8 mouse cellular contexts compared by ENCODE assay signal in the genomic region with DNA sequence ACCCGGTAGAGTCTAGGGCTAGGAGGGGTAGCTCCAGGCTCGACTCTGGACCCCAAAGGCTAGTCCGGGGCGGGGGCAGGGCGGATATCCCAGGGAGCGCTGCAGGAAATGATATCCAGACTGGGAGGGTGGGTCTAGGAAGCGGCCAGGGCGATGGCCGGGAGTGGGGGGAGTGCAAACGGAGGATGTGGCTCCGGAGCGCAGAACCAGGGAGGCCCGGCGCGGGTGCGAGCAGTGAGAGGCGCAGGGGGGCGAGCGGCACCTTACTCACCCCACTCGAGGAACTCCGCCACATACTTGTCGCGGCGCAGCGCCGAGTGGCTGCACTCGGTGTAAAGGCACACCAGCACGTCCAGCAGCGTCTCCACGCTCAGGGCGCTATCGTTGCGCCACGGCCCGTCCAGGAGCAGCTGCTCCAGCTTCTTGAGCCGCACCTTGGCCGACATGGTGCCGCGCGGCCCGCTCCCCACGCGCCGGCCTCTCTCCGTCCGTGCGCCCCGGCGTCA. TPM values are rescaled to one million over a fixed set of nuclear protein-coding genes. Genes with fewer than 3 reads are reported as not detected.
DNase-seq lines count a peak whose midpoint lies in the region; ATAC-seq and TF ChIP-seq lines count a peak whose summit lies in the region.
"Had no signal": no experiment of that assay in that cellular context is flagged by ENCODE, and none has a peak within 500 bp of the region (broad histone marks: within the 10 kb centered on the region; RNA-seq: fewer than 3 reads in every experiment).

No protein-coding gene starts in this region.

- no peaks in the 10 kb centered on the region for H3K36me3 ChIP-seq in C2C12 (ENCODE audit: control insufficient read depth, insufficient read depth)
- H3K36me3 ChIP-seq in heart, adult 2 months (ENCODE audit: control insufficient read depth, insufficient read depth, low read length), result peaks cover under 1% of the 10 kb centered on the region; the same call in 1 of the 2 replicates
- H3K36me3 ChIP-seq in kidney, adult 2 months (ENCODE audit: control insufficient read depth, insufficient read depth, low read length), result no peaks in the 10 kb centered on the region
- no peaks in the 10 kb centered on the region for H3K36me3 ChIP-seq in liver, postnatal 0 days (replicated peaks; ENCODE audit: insufficient read depth, low read length)
- no peaks in the 10 kb centered on the region for H3K36me3 ChIP-seq in neural tube, embryonic 13.5 days

- ATAC-seq in Patski, result peak; percentile 7
- ATAC-seq in liver, postnatal 0 days, result peak; percentile 2; the same call in 1 of the 2 replicates
- peak; percentile 51 for ATAC-seq in neural tube, embryonic 13.5 days (ENCODE audit: low read depth)

- no peak for TF ChIP-seq CTCF in C2C12 (IDR thresholded peaks at IDR 0.05; ENCODE audit: control insufficient read depth, insufficient read depth, insufficient read length)
- no peak for TF ChIP-seq CTCF in Patski (IDR thresholded peaks at IDR 0.05)
- no peak for TF ChIP-seq CTCF in heart, adult 2 months (IDR thresholded peaks at IDR 0.05)
- no peak for TF ChIP-seq CTCF in kidney, adult 2 months (conservative IDR thresholded peaks at IDR 0.05; ENCODE audit: insufficient read depth, insufficient read length, low read depth, low read length)
- TF ChIP-seq CTCF in liver, postnatal 0 days (IDR thresholded peaks at IDR 0.05; ENCODE audit: low read depth), result no peak

- H3K79me2 ChIP-seq in C2C12 (ENCODE audit: control insufficient read depth, insufficient read depth), result peaks cover 55% of the 10 kb centered on the region
- H3K79me2 ChIP-seq in heart, adult 2 months (replicated peaks; ENCODE audit: control insufficient read depth, insufficient read depth, low read length), result peaks cover under 1% of the 10 kb centered on the region

- CTCF ChIA-PET in Patski (lab: Charles Lee), result no interaction called here

- peak overlapping the region; percentile 77 for H3ac ChIP-seq in C2C12 (ENCODE audit: control insufficient read depth, insufficient read length, low read depth)

- TF ChIP-seq POLR2A in heart, adult 2 months (IDR thresholded peaks at IDR 0.05; ENCODE audit: insufficient read depth, low read depth, low read length), result peak; percentile 57
- TF ChIP-seq POLR2A in kidney, adult 2 months (IDR thresholded peaks at IDR 0.05; ENCODE audit: low read depth, low read length), result no peak

- peak overlapping the region; percentile 71 for H3K4me3 ChIP-seq in C2C12 (ENCODE audit: insufficient read depth, poor library complexity, severe bottlenecking)
- peak overlapping the region; percentile 80 for H3K4me3 ChIP-seq in heart, adult 2 months
- peak overlapping the region; percentile 99 for H3K4me3 ChIP-seq in kidney, adult 2 months (ENCODE audit: insufficient read depth, low read depth, low read length)
- peak overlapping the region; percentile 79 for H3K4me3 ChIP-seq in liver, postnatal 0 days (ENCODE audit: low read depth, low read length)
- H3K4me3 ChIP-seq in neural tube, embryonic 13.5 days, result peak overlapping the region; percentile 99

- in situ Hi-C loops in Patski (cut with MboI; ENCODE audit: low pct_unique_long_range_greater_than_20kb), result no loop called here

- peak overlapping the region; percentile 73 for H3K4me2 ChIP-seq in liver, postnatal 0 days (ENCODE audit: low read depth, low read length)
- peak overlapping the region; percentile 85 for H3K4me2 ChIP-seq in neural tube, embryonic 13.5 days

- H3K4me1 ChIP-seq in heart, adult 2 months (ENCODE audit: control insufficient read depth, insufficient read depth, low read length), result peaks cover 12% of the 10 kb centered on the region
- H3K4me1 ChIP-seq in kidney, adult 2 months (ENCODE audit: control insufficient read depth, insufficient read depth, low read length), result peaks cover 30% of the 10 kb centered on the region
- peaks cover 25% of the 10 kb centered on the region for H3K4me1 ChIP-seq in liver, postnatal 0 days (ENCODE audit: insufficient read depth)
- peaks cover 35% of the 10 kb centered on the region for H3K4me1 ChIP-seq in neural tube, embryonic 13.5 days (replicated peaks)

- peak overlapping the region; percentile 93 for H3K9ac ChIP-seq in heart, adult 2 months (ENCODE audit: low read depth, low read length)
- H3K9ac ChIP-seq in liver, postnatal 0 days (replicated peaks), result peak overlapping the region; percentile 87
- peak overlapping the region; percentile 94 for H3K9ac ChIP-seq in neural tube, embryonic 13.5 days

- H3K27ac ChIP-seq in heart, adult 2 months, result peak overlapping the region; percentile 99
- H3K27ac ChIP-seq in kidney, adult 2 months (ENCODE audit: insufficient read depth, low read depth, low read length), result peak overlapping the region; percentile 97
- H3K27ac ChIP-seq in liver, postnatal 0 days (ENCODE audit: low read depth), result peak overlapping the region; percentile 97
- peak overlapping the region; percentile 96 for H3K27ac ChIP-seq in neural tube, embryonic 13.5 days (replicated peaks)

- TF ChIP-seq EP300 in heart, adult 2 months (IDR thresholded peaks at IDR 0.05; ENCODE audit: insufficient read depth, low read depth, low read length), result peak; percentile 58; the same call in 1 of the 2 replicates
- TF ChIP-seq EP300 in liver, postnatal 0 days (IDR thresholded peaks at IDR 0.05; ENCODE audit: low read depth), result no peak

- peaks cover 51% of the 10 kb centered on the region for H3K79me3 ChIP-seq in C2C12 (ENCODE audit: low read depth)

- under 1% methylated on average over 46 of the region's 49 CpGs for WGBS in heart, adult 2 months
- under 1% methylated on average over 49 of the region's 49 CpGs for WGBS in kidney, adult 2 months
- 3% methylated on average over 44 of the region's 49 CpGs for WGBS in liver, postnatal 0 days (ENCODE audit: insufficient replicate concordance)
- under 1% methylated on average over 46 of the region's 49 CpGs for WGBS in neural tube, embryonic 13.5 days

- POLR2A ChIA-PET in Patski (lab: Charles Lee), result no interaction called here

- H3K9me3 ChIP-seq in liver, postnatal 0 days (ENCODE audit: low read length), result no peaks in the 10 kb centered on the region
- no peaks in the 10 kb centered on the region for H3K9me3 ChIP-seq in neural tube, embryonic 13.5 days

- intact Hi-C loops in heart, adult 2 months (cut with DNase I), result loop anchor here (2.0 kb wide), 1 partner anchor 44 kb away; no protein-coding TSS in a partner anchor

- DNase-seq in Patski (ENCODE audit: low read depth, low spot score), result no peak
- peak; percentile 61 for DNase-seq in embryo, embryonic 9.5 days (ENCODE audit: extremely low spot score)
- DNase-seq in heart, adult 2 months, result peak; percentile 81 to 82
- peak; percentile 77 for DNase-seq in kidney, adult 2 months
- DNase-seq in liver, postnatal 0 days, result peak; percentile 63

- H3K27me3 ChIP-seq in C2C12 (ENCODE audit: control insufficient read depth, insufficient read depth, insufficient read length) (no peaks in the 10 kb centered on the region), Patski (no peaks in the 10 kb centered on the region)
- H3K27me3 ChIP-seq in heart, adult 2 months (ENCODE audit: control insufficient read depth, insufficient read depth, low read length), result no peaks in the 10 kb centered on the region
- H3K27me3 ChIP-seq in kidney, adult 2 months (replicated peaks; ENCODE audit: control insufficient read depth, insufficient read depth, low read length), result no peaks in the 10 kb centered on the region
- H3K27me3 ChIP-seq in liver, postnatal 0 days (ENCODE audit: insufficient read depth, low read length), result peaks cover 15% of the 10 kb centered on the region
- no peaks in the 10 kb centered on the region for H3K27me3 ChIP-seq in neural tube, embryonic 13.5 days

TF ChIP-seq in C2C12, 6 proteins besides CTCF, POLR2A, EP300 and RAD21:
- TF ChIP-seq FOSL1 (IDR thresholded peaks at IDR 0.05; ENCODE audit: insufficient read depth, low read length, poor library complexity, severe bottlenecking), result no peak
- TF ChIP-seq MAX (IDR thresholded peaks at IDR 0.05), result no peak
- TF ChIP-seq MYOD1 (IDR thresholded peaks at IDR 0.05; ENCODE audit: control insufficient read depth, insufficient read length, low read depth), result no peak
- no peak for TF ChIP-seq MYOG (IDR thresholded peaks at IDR 0.05; ENCODE audit: control insufficient read depth, extremely low read depth, insufficient read length)
- no peak for TF ChIP-seq CEBPB (IDR thresholded peaks at IDR 0.05; ENCODE audit: low read depth)
- no peak for TF ChIP-seq USF1 (IDR thresholded peaks at IDR 0.05; ENCODE audit: low read depth)

RNA-seq across cellular contexts. Expression of gene Cdc42bpb, which starts 0.6 kb away (rescaled TPM):
- 48.1 TPM for polyA plus RNA-seq in C2C12 (2012; fragmentation: generic; extraction: Trizol)
- 103 TPM for polyA plus RNA-seq in Patski (2021)
- 10 to 100 TPM; 55.3 to 58.5 TPM for total RNA-seq in heart, adult 2 months (2021)
- 105 and 106 TPM in 2 replicates for polyA plus RNA-seq in heart, adult 2 months (2012; rRNA removed)
- 164 and 208 TPM in 2 replicates for polyA plus RNA-seq in kidney, adult 2 months (2012; rRNA removed)
- 8.0 and 8.6 TPM in 2 replicates for polyA plus RNA-seq in liver, postnatal 0 days (2015; fragmentation: Nextera tagmentation; extraction: Ambion mirVana)
- polyA plus RNA-seq in neural tube, embryonic 13.5 days (2015; fragmentation: Nextera tagmentation; extraction: Ambion mirVana), result 34.0 and 41.4 TPM in 2 replicates

RNA-seq across cellular contexts. Expression of gene Lbhd2, which starts 29.7 kb away (rescaled TPM):
- polyA plus RNA-seq in C2C12 (2012; fragmentation: generic; extraction: Trizol), result not detected
- polyA plus RNA-seq in Patski (2021), result not detected
- not detected for total RNA-seq in heart, adult 2 months (2021)
- polyA plus RNA-seq in heart, adult 2 months (2012; rRNA removed), result not detected in 2 replicates
- polyA plus RNA-seq in kidney, adult 2 months (2012; rRNA removed), result 0.13 and 0.15 TPM in 2 replicates
- 0.22 TPM in 2 replicates for polyA plus RNA-seq in liver, postnatal 0 days (2015; fragmentation: Nextera tagmentation; extraction: Ambion mirVana)
- polyA plus RNA-seq in neural tube, embryonic 13.5 days (2015; fragmentation: Nextera tagmentation; extraction: Ambion mirVana), result 1.4 TPM in 1 of 2 replicates, not detected in the other
- total RNA-seq: hematopoietic stem cell, adult 5-6 weeks had no signal

RNA-seq across cellular contexts. Expression of gene Exoc3l4, which starts 39.9 kb away (rescaled TPM):
- polyA plus RNA-seq in C2C12 (2012; fragmentation: generic; extraction: Trizol) (58.3 TPM), Patski (2021) (8.5 TPM)
- total RNA-seq in heart, adult 2 months (2021), result 1 to 10 TPM; 2.5 to 2.7 TPM
- 9.2 and 10.9 TPM in 2 replicates for polyA plus RNA-seq in heart, adult 2 months (2012; rRNA removed)
- 42.9 and 50.5 TPM in 2 replicates for polyA plus RNA-seq in kidney, adult 2 months (2012; rRNA removed)
- 13.7 TPM in 2 replicates for polyA plus RNA-seq in liver, postnatal 0 days (2015; fragmentation: Nextera tagmentation; extraction: Ambion mirVana)
- 1.1 and 2.3 TPM in 2 replicates for polyA plus RNA-seq in neural tube, embryonic 13.5 days (2015; fragmentation: Nextera tagmentation; extraction: Ambion mirVana)
